Mouse (Mus musculus): ENCODE results near the gene Aga.

DNA sequence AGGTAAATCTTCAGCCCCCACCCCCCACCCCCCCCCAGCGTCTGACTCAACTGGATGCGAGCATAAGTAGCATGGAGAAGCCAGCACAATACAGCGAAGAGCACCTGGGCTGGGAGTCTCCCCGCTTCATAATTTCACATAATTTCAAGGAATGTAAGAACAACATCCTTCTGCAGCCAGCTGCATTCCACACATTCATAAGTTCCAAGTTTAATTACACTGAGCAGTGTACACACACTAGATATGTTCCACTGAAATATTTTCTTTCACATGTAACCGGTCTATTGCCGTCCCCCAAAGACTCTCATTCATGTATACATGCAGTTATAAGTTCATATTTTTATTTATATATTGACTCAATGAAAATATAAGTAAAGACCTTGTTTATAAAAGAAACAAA is 54.7 kb downstream of the Aga start:
- TF ChIP-seq CTCF (IDR thresholded peaks at IDR 0.05; ENCODE audit: low read depth, low read length) (no peak), POLR2AphosphoS5 (IDR thresholded peaks at IDR 0.05; ENCODE audit: insufficient replicate concordance, low read depth, low read length) (no peak), GATA1 (IDR thresholded peaks at IDR 0.05; ENCODE audit: borderline replicate concordance, low read length) (no peak), TAL1 (conservative IDR thresholded peaks at IDR 0.05; ENCODE audit: low read depth, low read length) (no peak), GATA2 (IDR thresholded peaks at IDR 0.05; ENCODE audit: borderline replicate concordance, low read depth, low read length) (no peak)
